In genomic region chr1:58278513-58278912, GRCm38 (mm10) we compare ENCODE assay signal across 26 mouse cellular contexts. TPM values are rescaled to one million over a fixed set of nuclear protein-coding genes. Genes with fewer than 3 reads are reported as not detected.
"Had no signal": no experiment of that assay in that cellular context is flagged by ENCODE, and none has a peak within 500 bp of the region (broad histone marks: within the 10 kb centered on the region; RNA-seq: fewer than 3 reads in every experiment).

No protein-coding gene starts in this region.

- DNase-seq: lung, adult 2 months; lung, postnatal 14 days; lung, postnatal 36 days; midbrain, embryonic 14.5 days; retina, postnatal 1 day; right cerebral cortex, adult 18-20 months; right cerebral cortex, postnatal 25 days; right cerebral cortex, postnatal 4 days; spleen, adult 18-20 months; thymus, adult 2 months; thymus, postnatal 25 days; thymus, postnatal 4 days had no signal

- H3K36me3 ChIP-seq: lung, embryonic 15.5 days; midbrain, embryonic 10.5 days; midbrain, embryonic 12.5 days; neural tube, embryonic 13.5 days; neural tube, embryonic 15.5 days; stomach, embryonic 15.5 days had no signal

- H3K9me3 ChIP-seq: lung, embryonic 15.5 days; megakaryocyte, embryonic 14.5 days; midbrain, embryonic 10.5 days; midbrain, embryonic 12.5 days; neural tube, embryonic 13.5 days; neural tube, embryonic 15.5 days; stomach, embryonic 15.5 days had no signal

- H3K4me1 ChIP-seq: lung, embryonic 15.5 days; megakaryocyte, embryonic 14.5 days; neural tube, embryonic 13.5 days; neural tube, embryonic 15.5 days had no signal

- H3K9ac ChIP-seq: lung, embryonic 15.5 days; midbrain, embryonic 12.5 days; neural tube, embryonic 13.5 days; neural tube, embryonic 15.5 days; stomach, embryonic 15.5 days had no signal

- H3K27me3 ChIP-seq: lung, embryonic 15.5 days; midbrain, embryonic 12.5 days; neural tube, embryonic 13.5 days; neural tube, embryonic 15.5 days; stomach, embryonic 15.5 days had no signal

- H3K4me2 ChIP-seq: lung, embryonic 15.5 days; midbrain, embryonic 12.5 days; neural tube, embryonic 13.5 days; neural tube, embryonic 15.5 days; stomach, embryonic 15.5 days had no signal

- H3K27ac ChIP-seq: lung, embryonic 15.5 days; macrophage; midbrain, embryonic 12.5 days; neural tube, embryonic 13.5 days; neural tube, embryonic 15.5 days; stomach, embryonic 15.5 days; stomach, postnatal 0 days had no signal

- ATAC-seq: lung, postnatal 0 days; midbrain, embryonic 16.5 days had no signal

- H3K4me3 ChIP-seq: lung, embryonic 15.5 days; megakaryocyte, embryonic 14.5 days; midbrain, embryonic 10.5 days; midbrain, embryonic 12.5 days; myocyte; neural tube, embryonic 13.5 days; neural tube, embryonic 15.5 days; stomach, embryonic 15.5 days had no signal

RNA-seq across cellular contexts. Expression of gene Aox2, which starts 0.4 kb away (rescaled TPM):
- total RNA-seq: megakaryocyte progenitor cell, adult 5-6 weeks had no signal
- polyA plus RNA-seq: lung, adult 2 months; midbrain, embryonic 10.5 days; midbrain, embryonic 12.5 days; myocyte; neural tube, embryonic 11.5 days had no signal
